Mouse (Mus musculus) right cerebral cortex, adult 18-20 months (tissue): ENCODE data around the gene Kcnk2.

ENCODE experiments used
- DNase-seq: peaks from one replicate; pipeline ENCODE4 v3.0.0; 2022; ENCODE audit warnings: mixed read lengths

Kcnk2 gene

GRCm38 (mm10) chr1:189214477-189214876 lies 187.6 kb downstream of the Kcnk2 start:
- no peak for DNase-seq

GRCm38 (mm10) chr1:189209715-189210108 lies 192.4 kb downstream of the Kcnk2 start:
- no peak for DNase-seq

- no peak for DNase-seq
These were observed 192.9 kb downstream of the Kcnk2 start for GRCm38 (mm10) chr1:189209029-189209714.

GRCm38 (mm10) chr1:189208605-189209004 lies 193.5 kb downstream of the Kcnk2 start:
- DNase-seq: no peak

GRCm38 (mm10) chr1:189195758-189196157 lies 206.3 kb downstream of the Kcnk2 start:
- DNase-seq: no peak

- DNase-seq: peak; percentile 43
These were observed 214.2 kb downstream of the Kcnk2 start for GRCm38 (mm10) chr1:189187737-189188390.

GRCm38 (mm10) chr1:189185206-189185750 lies 216.8 kb downstream of the Kcnk2 start:
- DNase-seq: no peak

- no peak for DNase-seq
These were observed 224.3 kb downstream of the Kcnk2 start for GRCm38 (mm10) chr1:189177746-189178145.

- no peak for DNase-seq
These were observed 228.6 kb downstream of the Kcnk2 start for GRCm38 (mm10) chr1:189173479-189173878.

- no peak for DNase-seq
These were observed 230.9 kb downstream of the Kcnk2 start for GRCm38 (mm10) chr1:189171138-189171537.

GRCm38 (mm10) chr1:189165756-189166155 lies 236.3 kb downstream of the Kcnk2 start:
- DNase-seq: no peak

- no peak for DNase-seq
These were observed 236.9 kb downstream of the Kcnk2 start for GRCm38 (mm10) chr1:189165141-189165540.

- no peak for DNase-seq
These were observed 237.4 kb downstream of the Kcnk2 start for GRCm38 (mm10) chr1:189164721-189165120.

GRCm38 (mm10) chr1:189164241-189164640 lies 237.8 kb downstream of the Kcnk2 start:
- no peak for DNase-seq
